Mouse (Mus musculus): Measurements from ENCODE around the gene Ndufb4.
"Not testable (repeated sequence)": the region's sequence is repeated elsewhere in the genome, so short reads cannot be mapped to it uniquely, and the experiment has no call there.

- not testable (repeated sequence) for TF ChIP-seq POLR2A (IDR thresholded peaks at IDR 0.05; ENCODE audit: low read depth, low read length); CTCF (conservative IDR thresholded peaks at IDR 0.05; ENCODE audit: insufficient read depth, insufficient read length, low read depth, low read length)
These were observed 45.8 kb upstream of the Ndufb4 start for GRCm38 (mm10) chr16:37700071-37700470.

Data from kidney, adult 2 months (tissue).